Mouse (Mus musculus): ENCODE results near the gene Gm26657.

Gene Gm26657

GRCm38 (mm10) chr4:56740020-56740485 lies at the start of gene Gm26657:
Gene Gm26657, plus strand, starts transcription at chr4:56740070.
- in situ Hi-C loops (cut with MboI, MseI): no loop called here

- in situ Hi-C loops (cut with MboI, MseI): no loop called here
Measured at GRCm38 (mm10) chr4:56696401-56696800, 43.5 kb upstream of the Gm26657 start.

- in situ Hi-C loops (cut with MboI, MseI): no loop called here
Measured at GRCm38 (mm10) chr4:56698671-56699070, 41.2 kb upstream of the Gm26657 start.

- in situ Hi-C loops (cut with MboI, MseI): no loop called here
Measured at GRCm38 (mm10) chr4:56702234-56702633, 37.6 kb upstream of the Gm26657 start.

GRCm38 (mm10) chr4:56713155-56713554 lies 26.7 kb upstream of the Gm26657 start:
- in situ Hi-C loops (cut with MboI, MseI): no loop called here

- in situ Hi-C loops (cut with MboI, MseI): no loop called here
Measured at GRCm38 (mm10) chr4:56716801-56717200, 23.1 kb upstream of the Gm26657 start.

- in situ Hi-C loops (cut with MboI, MseI): no loop called here
Measured at GRCm38 (mm10) chr4:56717932-56718331, 21.9 kb upstream of the Gm26657 start.

GRCm38 (mm10) chr4:56718573-56719442 lies 21.1 kb upstream of the Gm26657 start:
- in situ Hi-C loops (cut with MboI, MseI): no loop called here

GRCm38 (mm10) chr4:56719456-56719855 lies 20.4 kb upstream of the Gm26657 start:
- in situ Hi-C loops (cut with MboI, MseI): no loop called here

- in situ Hi-C loops (cut with MboI, MseI): no loop called here
Measured at GRCm38 (mm10) chr4:56720403-56720802, 19.5 kb upstream of the Gm26657 start.

GRCm38 (mm10) chr4:56721469-56721868 lies 18.4 kb upstream of the Gm26657 start:
- in situ Hi-C loops (cut with MboI, MseI): no loop called here

- in situ Hi-C loops (cut with MboI, MseI): no loop called here
Measured at GRCm38 (mm10) chr4:56722346-56722745, 17.5 kb upstream of the Gm26657 start.

GRCm38 (mm10) chr4:56723237-56723636 lies 16.6 kb upstream of the Gm26657 start:
- in situ Hi-C loops (cut with MboI, MseI): no loop called here

GRCm38 (mm10) chr4:56725839-56726238 lies 14.0 kb upstream of the Gm26657 start:
- in situ Hi-C loops (cut with MboI, MseI): no loop called here

- in situ Hi-C loops (cut with MboI, MseI): no loop called here
Measured at GRCm38 (mm10) chr4:56740611-56741010, 741 bp downstream of the Gm26657 start.

GRCm38 (mm10) chr4:56741041-56741493 lies 1.2 kb downstream of the Gm26657 start, which contains the start of gene Actl7b:
Gene Actl7b, minus strand, starts transcription at chr4:56741443.
- in situ Hi-C loops (cut with MboI, MseI): no loop called here

- in situ Hi-C loops (cut with MboI, MseI): no loop called here
Measured at GRCm38 (mm10) chr4:56742698-56743097, 2.8 kb downstream of the Gm26657 start.

GRCm38 (mm10) chr4:56743363-56744195 lies 3.7 kb downstream of the Gm26657 start, which contains the start of gene Actl7a:
Gene Actl7a, plus strand, starts transcription at chr4:56743413.
- in situ Hi-C loops (cut with MboI, MseI): no loop called here

GRCm38 (mm10) chr4:56746345-56746744 lies 6.5 kb downstream of the Gm26657 start:
- in situ Hi-C loops (cut with MboI, MseI): no loop called here

- in situ Hi-C loops (cut with MboI, MseI): no loop called here
Measured at GRCm38 (mm10) chr4:56747456-56747855, 7.6 kb downstream of the Gm26657 start.

GRCm38 (mm10) chr4:56756021-56756420 lies 16.2 kb downstream of the Gm26657 start:
- in situ Hi-C loops (cut with MboI, MseI): no loop called here

GRCm38 (mm10) chr4:56756966-56757600 lies 17.2 kb downstream of the Gm26657 start:
- in situ Hi-C loops (cut with MboI, MseI): no loop called here

Measured in T-helper 1 cell (primary cell).